Mouse (Mus musculus) macrophage (primary cell): Measurements from ENCODE around the gene 1700025F22Rik. TPM values are rescaled to one million over a fixed set of nuclear protein-coding genes. Genes with fewer than 3 reads are reported as not detected.
"Not testable (repeated sequence)": the region's sequence is repeated elsewhere in the genome, so short reads cannot be mapped to it uniquely, and the experiment has no call there.

ENCODE experiments used
- H3K27ac ChIP-seq: fragments of 350-480 bp; formaldehyde crosslinking; 2 replicates; pipeline ENCODE4 v1.9.0; 2021
- H3K36me3 ChIP-seq: fragments of 350-480 bp; formaldehyde crosslinking; 2 replicates; pipeline ENCODE4 v1.9.0; 2021; ENCODE audit errors: inconsistent target
- H3K4me3 ChIP-seq: fragments of 350-480 bp; formaldehyde crosslinking; 2 replicates; pipeline ENCODE4 v1.9.0; 2021; ENCODE audit errors: inconsistent target
- H3K79me2 ChIP-seq: fragments of 350-480 bp; formaldehyde crosslinking; 2 replicates; pipeline ENCODE4 v1.9.0; 2021; ENCODE audit errors: inconsistent target
- WGBS: methylation state at CpG from one replicate; pipeline ENCODE4 v1.1.7; 2026; ENCODE audit warnings: inconsistent platforms; ENCODE audit not compliant: missing documents; 5-methylcytosine and 5-hydroxymethylcytosine counted together
- polyA plus RNA-seq: library from polyadenylated mRNA; stranded (reverse); fragments of 250-400 nt; gene quantifications from 3 replicates; pipeline ENCODE4 v1.2.4, GENCODE M21; 2018; ENCODE audit warnings: inconsistent platforms
- total RNA-seq, 78 experiments: library from RNA; depleted of rRNA; stranded (reverse); fragments of 250-400 nt; gene quantifications; 1 replicate in 9 of 78; 2 replicates in 24 of 78; 3 replicates in 43 of 78; 4 replicates in 2 of 78; pipeline ENCODE4 v1.2.4; 2018; ENCODE audit warnings: inconsistent platforms in 56 of 78

The 1700025F22Rik gene
- not detected for total RNA-seq (2018; cell fraction: chromatin; rRNA removed)
- total RNA-seq (2018; cell fraction: cytosol; rRNA removed): not detected
- not detected for total RNA-seq (2018; cell fraction: nucleus; rRNA removed)
- polyA plus RNA-seq: not detected in 3 replicates

- no peak within 1 kb of the TSS for H3K27ac ChIP-seq
- WGBS: 38% methylated on average over 8 of the region's 10 CpGs
These were observed at the start of gene 1700025F22Rik for GRCm38 (mm10) chr19:11165172-11165571. TSS of gene 1700025F22Rik (minus strand) at chr19:11165320.

GRCm38 (mm10) chr19:11196546-11196945, 31.4 kb upstream of the 1700025F22Rik start, which contains the start of gene Ms4a13:
TSS of gene Ms4a13 (minus strand) at chr19:11196737.
- Histone ChIP-seq H3K79me2 (no peaks in the 10 kb centered on the region), H3K36me3 (no peaks in the 10 kb centered on the region), H3K27ac (no peak within 1 kb of the TSS), H3K4me3 (no peak within 1 kb of the TSS)
- WGBS: 91% methylated on average over 12 of the region's 12 CpGs

More at GRCm38 (mm10) chr19:11165172-11165571, at the start of gene 1700025F22Rik:
- Histone ChIP-seq H3K4me3 (no peak within 1 kb of the TSS), H3K79me2 (no peaks in the 10 kb centered on the region), H3K36me3 (no peaks in the 10 kb centered on the region)

- Histone ChIP-seq H3K79me2 (no peaks in the 10 kb centered on the region), H3K36me3 (no peaks in the 10 kb centered on the region), H3K4me3 (no peak overlapping the region), H3K27ac (no peak overlapping the region)
- WGBS: 50% methylated on average over 1 of the region's 1 CpGs
These were observed 27.4 kb upstream of the 1700025F22Rik start for GRCm38 (mm10) chr19:11192552-11192951.

- Histone ChIP-seq H3K36me3 (no peaks in the 10 kb centered on the region), H3K79me2 (no peaks in the 10 kb centered on the region), H3K27ac (no peak overlapping the region), H3K4me3 (no peak overlapping the region)
- 19% methylated on average over 5 of the region's 5 CpGs for WGBS
These were observed 19.0 kb upstream of the 1700025F22Rik start for GRCm38 (mm10) chr19:11184121-11184520.

GRCm38 (mm10) chr19:11177464-11177863, 12.3 kb upstream of the 1700025F22Rik start:
- Histone ChIP-seq H3K27ac (no peak overlapping the region), H3K36me3 (no peaks in the 10 kb centered on the region)
- WGBS: 85% methylated on average over 2 of the region's 2 CpGs

GRCm38 (mm10) chr19:11157890-11158289, 7.2 kb downstream of the 1700025F22Rik start:
- H3K79me2 ChIP-seq, H3K36me3 ChIP-seq, H3K27ac ChIP-seq, H3K4me3 ChIP-seq: not testable (repeated sequence)
- WGBS: 65% methylated on average over 6 of the region's 6 CpGs

More at GRCm38 (mm10) chr19:11177464-11177863, 12.3 kb upstream of the 1700025F22Rik start:
- H3K79me2 ChIP-seq: no peaks in the 10 kb centered on the region
- no peak overlapping the region for H3K4me3 ChIP-seq

GRCm38 (mm10) chr19:11135336-11135735, 29.8 kb downstream of the 1700025F22Rik start:
- no peaks in the 10 kb centered on the region for H3K79me2 ChIP-seq
- 92% methylated on average over 4 of the region's 4 CpGs for WGBS
- H3K27ac ChIP-seq: no peak overlapping the region
- no peak overlapping the region for H3K4me3 ChIP-seq
- no peaks in the 10 kb centered on the region for H3K36me3 ChIP-seq

- H3K27ac ChIP-seq: no peak overlapping the region
- H3K36me3 ChIP-seq: no peaks in the 10 kb centered on the region
- whole genome bisulfite sequencing: 94% methylated on average over 2 of the region's 2 CpGs
- no peaks in the 10 kb centered on the region for H3K79me2 ChIP-seq
- H3K4me3 ChIP-seq: no peak overlapping the region
These were observed 30.3 kb downstream of the 1700025F22Rik start for GRCm38 (mm10) chr19:11134852-11135251.

GRCm38 (mm10) chr19:11130776-11131175, 34.3 kb downstream of the 1700025F22Rik start, which contains the start of gene 1700017D01Rik:
TSS of gene 1700017D01Rik (minus strand) at chr19:11130876.
- H3K27ac ChIP-seq, H3K36me3 ChIP-seq, H3K79me2 ChIP-seq, H3K4me3 ChIP-seq: not testable (repeated sequence)
- 65% methylated on average over 8 of the region's 8 CpGs for WGBS

GRCm38 (mm10) chr19:11129702-11130101, 35.4 kb downstream of the 1700025F22Rik start:
- no peaks in the 10 kb centered on the region for H3K36me3 ChIP-seq
- no peak overlapping the region for H3K27ac ChIP-seq
- no peak overlapping the region for H3K4me3 ChIP-seq
- 92% methylated on average over 1 of the region's 1 CpGs for WGBS
- no peaks in the 10 kb centered on the region for H3K79me2 ChIP-seq

- not testable (repeated sequence) for H3K4me3 ChIP-seq, H3K27ac ChIP-seq, H3K79me2 ChIP-seq, H3K36me3 ChIP-seq
- WGBS: 10% methylated on average over 2 of the region's 38 CpGs
These were observed 44.1 kb downstream of the 1700025F22Rik start for GRCm38 (mm10) chr19:11121016-11121420.

- Histone ChIP-seq H3K27ac (peak overlapping the region; percentile 25), H3K36me3 (no peaks in the 10 kb centered on the region), H3K4me3 (no peak overlapping the region), H3K79me2 (no peaks in the 10 kb centered on the region)
- WGBS: 0% methylated on average over 2 of the region's 2 CpGs
These were observed 45.8 kb downstream of the 1700025F22Rik start for GRCm38 (mm10) chr19:11119338-11119737.

- no peaks in the 10 kb centered on the region for H3K36me3 ChIP-seq
- WGBS: 0% methylated on average over 3 of the region's 3 CpGs
- peak overlapping the region; percentile 53 for H3K27ac ChIP-seq
- no peaks in the 10 kb centered on the region for H3K79me2 ChIP-seq
- H3K4me3 ChIP-seq: no peak overlapping the region
These were observed 57.4 kb downstream of the 1700025F22Rik start for GRCm38 (mm10) chr19:11107746-11108145.

GRCm38 (mm10) chr19:11101880-11102279, 63.2 kb downstream of the 1700025F22Rik start:
- Histone ChIP-seq H3K79me2 (no peaks in the 10 kb centered on the region), H3K4me3 (no peak overlapping the region), H3K27ac (peak overlapping the region; percentile 21; the same call in 1 of the 2 replicates), H3K36me3 (no peaks in the 10 kb centered on the region)
- WGBS: 0% methylated on average over 1 of the region's 1 CpGs

- H3K36me3 ChIP-seq: no peaks in the 10 kb centered on the region
- 16% methylated on average over 3 of the region's 3 CpGs for WGBS
- no peak overlapping the region for H3K4me3 ChIP-seq
- H3K27ac ChIP-seq: no peak overlapping the region
- no peaks in the 10 kb centered on the region for H3K79me2 ChIP-seq
These were observed 66.7 kb downstream of the 1700025F22Rik start for GRCm38 (mm10) chr19:11098401-11098800.

GRCm38 (mm10) chr19:11092131-11092530, 73.0 kb downstream of the 1700025F22Rik start:
- H3K27ac ChIP-seq, H3K4me3 ChIP-seq, H3K79me2 ChIP-seq, H3K36me3 ChIP-seq: not testable (repeated sequence)
- WGBS: 2% methylated on average over 47 of the region's 50 CpGs
